Mouse (Mus musculus) forebrain, embryonic 10.5 days (tissue): ENCODE results near the gene Pdcd1lg2. TPM values are rescaled to one million over a fixed set of nuclear protein-coding genes. Genes with fewer than 3 reads are reported as not detected.

Source experiments
- DNase-seq: peaks from one replicate; pipeline ENCODE4 v3.0.0-alpha.2; 2017; ENCODE audit warnings: low spot score; ENCODE audit errors: extremely low spot score
- H3K27ac ChIP-seq: fragments of 300-500 bp; sonication (generic); 2 replicates; pipeline ENCODE4 v1.5.1; 2016; ENCODE audit warnings: mild to moderate bottlenecking
- H3K27me3 ChIP-seq: fragments of 300-500 bp; sonication (generic); 2 replicates; pipeline ENCODE4 v1.6.1; 2016; ENCODE audit warnings: mild to moderate bottlenecking; ENCODE audit not compliant: poor library complexity, severe bottlenecking
- H3K36me3 ChIP-seq: fragments of 300-500 bp; sonication (generic); replicated peaks from 2 replicates; pipeline ENCODE4 v1.6.1; 2016; ENCODE audit warnings: mild to moderate bottlenecking, moderate library complexity
- H3K4me1 ChIP-seq: fragments of 300-500 bp; sonication (generic); 2 replicates; pipeline ENCODE4 v1.6.1; 2016
- H3K4me3 ChIP-seq: fragments of 300-500 bp; sonication (generic); 2 replicates; pipeline ENCODE4 v1.5.1; 2016; ENCODE audit warnings: mild to moderate bottlenecking, moderate library complexity
- H3K9me3 ChIP-seq: fragments of 300-500 bp; sonication (generic); 2 replicates; pipeline ENCODE4 v1.6.1; 2016; ENCODE audit warnings: mild to moderate bottlenecking, moderate library complexity
- WGBS: fragments of 180-500 bp; shearing (Covaris S2); methylation state at CpG from one replicate; pipeline ENCODE4 v1.1.7; 2016; 5-methylcytosine and 5-hydroxymethylcytosine counted together
- polyA plus RNA-seq: library from polyadenylated mRNA; unstranded; fragments of >200 nt; fragmentation: Nextera tagmentation; extraction: Ambion mirVana; gene quantifications from 2 replicates; pipeline ENCODE4 v1.2.1, GENCODE M21; 2016

Gene Pdcd1lg2
- polyA plus RNA-seq, 1 experiment from 2014 or later, result not detected

DNA sequence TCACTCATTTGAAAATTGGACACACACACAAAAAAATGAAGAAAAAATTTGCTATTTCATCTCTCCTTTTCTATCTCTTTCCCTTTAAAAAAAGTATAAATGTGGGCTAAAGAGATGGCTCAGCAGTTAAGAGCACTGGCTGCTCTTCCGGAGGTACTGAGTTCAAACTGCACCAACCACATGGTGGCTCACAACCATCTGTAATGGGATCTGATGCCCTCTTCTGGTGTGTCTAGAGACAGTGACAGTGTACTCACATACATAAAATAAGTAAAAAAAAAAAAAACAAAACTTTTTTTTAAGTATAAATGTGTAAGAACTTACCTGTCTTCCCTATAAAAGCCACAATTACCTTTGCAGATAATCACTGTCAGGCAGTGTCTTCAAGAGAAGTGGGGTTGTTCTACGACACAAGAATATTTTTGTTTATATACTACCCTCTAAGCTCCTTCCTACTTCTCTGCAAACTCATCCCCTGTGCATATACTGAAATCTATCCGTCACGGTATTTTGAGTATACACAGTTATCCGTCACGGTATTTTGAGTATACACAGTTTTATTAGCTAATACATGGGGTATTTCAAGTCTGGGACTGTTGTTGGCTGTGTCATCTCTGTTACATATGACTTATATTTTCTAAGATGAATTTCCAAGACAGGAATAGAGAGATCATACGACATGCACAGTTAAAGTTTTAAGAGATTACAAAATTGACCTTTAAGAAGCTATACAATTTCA is 40.0 kb upstream of the Pdcd1lg2 start:
- Histone ChIP-seq H3K27ac (no peak overlapping the region), H3K36me3 (no peaks in the 10 kb centered on the region), H3K4me1 (peaks cover 13% of the 10 kb centered on the region), H3K4me3 (no peak overlapping the region), H3K9me3 (no peaks in the 10 kb centered on the region), H3K27me3 (peaks cover 31% of the 10 kb centered on the region)
- WGBS, result 90% methylated on average over 7 of the region's 7 CpGs
- no peak for DNase-seq

DNA sequence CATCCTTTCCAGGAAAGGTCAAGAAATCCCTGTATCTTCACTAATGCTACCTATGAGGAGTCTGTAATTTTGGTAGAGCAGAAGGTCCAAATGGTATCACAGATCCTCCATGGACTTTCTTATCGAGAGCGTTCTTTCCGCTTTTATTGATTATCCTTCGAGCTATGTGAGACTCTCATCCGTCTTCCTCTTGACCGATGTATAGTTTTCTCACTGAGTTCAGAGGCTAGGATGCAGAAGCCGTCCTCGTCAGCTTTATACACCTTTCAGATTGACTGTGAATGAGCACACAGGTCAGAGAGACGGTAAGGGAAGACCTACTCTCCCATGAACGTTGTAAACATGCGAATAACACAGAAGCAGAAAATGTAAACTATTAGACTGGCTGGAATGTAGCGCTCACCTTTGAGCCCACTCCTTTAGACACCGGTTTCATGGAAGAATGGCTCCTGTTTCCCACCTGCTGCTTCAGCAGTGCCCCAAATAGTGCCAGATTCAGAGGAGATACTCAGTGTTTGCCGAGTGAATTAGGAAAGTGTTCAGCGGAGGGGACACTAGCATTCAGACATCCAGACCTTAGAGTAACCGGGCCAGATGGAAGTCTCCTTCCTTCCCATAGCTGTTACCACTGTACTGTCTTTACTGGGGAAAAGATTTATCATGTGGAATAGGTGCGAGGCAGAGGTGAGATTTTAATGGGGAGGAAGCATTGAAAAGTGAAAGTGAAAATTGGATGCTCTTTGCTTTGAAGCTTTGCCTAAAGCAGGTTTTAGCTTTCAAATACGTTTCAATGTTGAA is 39.2 kb upstream of the Pdcd1lg2 start:
- 87% methylated on average over 18 of the region's 18 CpGs for WGBS
- Histone ChIP-seq H3K4me3 (no peak overlapping the region), H3K27ac (no peak overlapping the region), H3K4me1 (peaks cover 13% of the 10 kb centered on the region), H3K9me3 (no peaks in the 10 kb centered on the region), H3K36me3 (no peaks in the 10 kb centered on the region), H3K27me3 (peaks cover 24% of the 10 kb centered on the region; the same call in 1 of the 2 replicates)
- DNase-seq, result no peak

DNA sequence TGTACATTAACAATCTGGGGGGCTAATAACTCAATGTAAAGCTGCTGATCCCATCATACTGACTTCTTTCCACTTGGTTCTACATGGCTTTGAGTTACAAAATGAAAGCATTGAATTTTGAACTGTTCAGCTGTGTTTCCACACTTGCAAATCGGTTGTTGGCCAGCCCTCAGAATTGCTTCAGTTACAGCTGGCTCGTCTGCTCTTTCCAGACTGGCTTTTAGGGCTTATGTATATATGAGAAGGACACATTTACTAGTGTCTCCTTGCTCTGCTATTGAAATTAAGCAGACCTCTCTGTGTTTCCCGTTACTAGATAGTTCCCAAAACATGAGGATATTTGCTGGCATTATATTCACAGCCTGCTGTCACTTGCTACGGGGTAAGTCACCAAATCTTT is 38.6 kb upstream of the Pdcd1lg2 start:
- no peaks in the 10 kb centered on the region for H3K9me3 ChIP-seq
- no peak for DNase-seq
- H3K27ac ChIP-seq, result no peak overlapping the region
- H3K4me3 ChIP-seq, result no peak overlapping the region
- H3K36me3 ChIP-seq, result no peaks in the 10 kb centered on the region
- WGBS, result 88% methylated on average over 4 of the region's 4 CpGs
- peaks cover 18% of the 10 kb centered on the region; the same call in 1 of the 2 replicates for H3K27me3 ChIP-seq
- peaks cover 8% of the 10 kb centered on the region for H3K4me1 ChIP-seq

DNA sequence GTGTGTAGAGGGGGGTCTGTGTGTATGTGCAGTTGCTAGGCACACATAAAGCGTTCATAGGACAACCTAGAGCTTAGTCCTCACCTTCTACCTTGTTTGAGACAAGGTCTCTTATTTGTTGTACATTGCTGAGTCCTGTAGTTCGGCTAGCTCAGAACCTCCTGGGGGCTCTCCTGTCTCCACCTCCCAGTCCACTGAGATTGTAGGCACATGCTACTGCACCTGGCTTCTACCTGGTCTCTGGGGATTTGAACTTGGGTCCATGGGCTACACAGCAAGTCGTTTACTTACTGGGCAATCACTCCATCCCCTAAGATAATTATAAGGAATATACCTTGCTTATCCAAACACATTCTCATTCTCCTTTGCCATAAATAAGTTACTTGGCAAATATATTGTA is 38.1 kb upstream of the Pdcd1lg2 start:
- WGBS, result 94% methylated on average over 3 of the region's 3 CpGs
- H3K27ac ChIP-seq, result no peak overlapping the region

DNA sequence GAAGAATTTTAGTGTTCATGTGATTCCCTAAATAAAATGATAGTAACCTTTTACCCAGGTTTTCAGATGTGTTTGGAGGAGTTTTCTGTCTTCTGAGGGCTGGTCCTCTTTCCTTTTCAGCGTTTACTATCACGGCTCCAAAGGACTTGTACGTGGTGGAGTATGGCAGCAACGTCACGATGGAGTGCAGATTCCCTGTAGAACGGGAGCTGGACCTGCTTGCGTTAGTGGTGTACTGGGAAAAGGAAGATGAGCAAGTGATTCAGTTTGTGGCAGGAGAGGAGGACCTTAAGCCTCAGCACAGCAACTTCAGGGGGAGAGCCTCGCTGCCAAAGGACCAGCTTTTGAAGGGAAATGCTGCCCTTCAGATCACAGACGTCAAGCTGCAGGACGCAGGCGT is 37.3 kb upstream of the Pdcd1lg2 start:
- no peak for DNase-seq
- H3K27ac ChIP-seq, result no peak overlapping the region
- H3K4me3 ChIP-seq, result no peak overlapping the region
- 46% methylated on average over 11 of the region's 11 CpGs for WGBS
- 0 out of 2 replicates have a peak, but pooled peaks cover 3% of the 10 kb centered on the region for H3K4me1 ChIP-seq
- H3K36me3 ChIP-seq, result no peaks in the 10 kb centered on the region
- H3K27me3 ChIP-seq, result 0 out of 2 replicates have a peak, but pooled peaks cover 5% of the 10 kb centered on the region
- no peaks in the 10 kb centered on the region for H3K9me3 ChIP-seq

More for the DNA sequence above, 38.1 kb upstream of the Pdcd1lg2 start:
- Histone ChIP-seq H3K4me1 (peaks cover 3% of the 10 kb centered on the region; the same call in 1 of the 2 replicates), H3K9me3 (no peaks in the 10 kb centered on the region), H3K4me3 (no peak overlapping the region), H3K27me3 (peaks cover 14% of the 10 kb centered on the region; the same call in 1 of the 2 replicates), H3K36me3 (no peaks in the 10 kb centered on the region)
- DNase-seq, result no peak

DNA sequence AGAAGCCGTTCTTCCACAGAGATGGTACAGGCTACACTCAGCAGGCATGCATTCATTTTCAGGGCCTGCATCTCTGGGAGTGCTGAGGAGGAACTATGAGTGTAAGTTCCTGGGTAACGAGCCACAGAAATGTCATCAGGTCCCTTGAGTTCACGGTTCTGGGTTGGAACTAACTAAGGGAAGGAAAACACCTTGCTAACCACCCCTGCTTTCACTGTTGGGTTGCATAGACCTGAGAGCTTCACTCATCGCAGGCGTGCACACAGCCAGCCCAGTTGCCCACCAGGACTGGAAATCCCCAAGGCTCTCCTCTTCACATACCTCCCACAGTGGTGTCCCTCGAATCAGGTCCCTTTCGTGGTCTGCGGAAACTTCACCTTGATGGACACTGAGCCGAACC is 35.8 kb upstream of the Pdcd1lg2 start:
- 91% methylated on average over 9 of the region's 9 CpGs for WGBS
- Histone ChIP-seq H3K36me3 (no peaks in the 10 kb centered on the region), H3K27ac (no peak overlapping the region), H3K4me3 (no peak overlapping the region), H3K9me3 (no peaks in the 10 kb centered on the region), H3K4me1 (0 out of 2 replicates have a peak, but pooled peaks cover 3% of the 10 kb centered on the region), H3K27me3 (no peaks in the 10 kb centered on the region)
- DNase-seq, result no peak

DNA sequence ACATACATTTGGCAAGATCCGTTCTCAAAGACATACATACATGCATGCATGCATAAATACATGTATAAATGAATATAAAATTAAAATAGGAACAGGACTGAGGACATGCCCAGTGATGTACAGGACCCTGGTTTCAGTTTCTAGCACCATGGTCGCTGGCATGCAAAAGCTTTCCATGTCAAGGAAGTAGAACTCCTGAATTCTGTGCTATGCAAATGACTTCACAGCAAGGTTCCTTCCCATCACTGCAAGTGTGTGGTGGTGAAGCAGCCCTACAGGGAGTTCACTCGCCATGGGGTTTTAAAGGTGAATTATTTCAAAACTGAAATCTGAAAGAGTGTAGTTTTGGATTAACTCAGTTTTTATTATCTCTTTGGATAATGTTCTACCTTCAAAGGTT is 34.3 kb upstream of the Pdcd1lg2 start:
- Histone ChIP-seq H3K27me3 (no peaks in the 10 kb centered on the region), H3K27ac (no peak overlapping the region), H3K4me3 (no peak overlapping the region), H3K4me1 (0 out of 2 replicates have a peak, but pooled peaks cover 3% of the 10 kb centered on the region), H3K36me3 (no peaks in the 10 kb centered on the region), H3K9me3 (no peaks in the 10 kb centered on the region)
- 83% methylated on average over 3 of the region's 3 CpGs for WGBS
- no peak for DNase-seq

DNA sequence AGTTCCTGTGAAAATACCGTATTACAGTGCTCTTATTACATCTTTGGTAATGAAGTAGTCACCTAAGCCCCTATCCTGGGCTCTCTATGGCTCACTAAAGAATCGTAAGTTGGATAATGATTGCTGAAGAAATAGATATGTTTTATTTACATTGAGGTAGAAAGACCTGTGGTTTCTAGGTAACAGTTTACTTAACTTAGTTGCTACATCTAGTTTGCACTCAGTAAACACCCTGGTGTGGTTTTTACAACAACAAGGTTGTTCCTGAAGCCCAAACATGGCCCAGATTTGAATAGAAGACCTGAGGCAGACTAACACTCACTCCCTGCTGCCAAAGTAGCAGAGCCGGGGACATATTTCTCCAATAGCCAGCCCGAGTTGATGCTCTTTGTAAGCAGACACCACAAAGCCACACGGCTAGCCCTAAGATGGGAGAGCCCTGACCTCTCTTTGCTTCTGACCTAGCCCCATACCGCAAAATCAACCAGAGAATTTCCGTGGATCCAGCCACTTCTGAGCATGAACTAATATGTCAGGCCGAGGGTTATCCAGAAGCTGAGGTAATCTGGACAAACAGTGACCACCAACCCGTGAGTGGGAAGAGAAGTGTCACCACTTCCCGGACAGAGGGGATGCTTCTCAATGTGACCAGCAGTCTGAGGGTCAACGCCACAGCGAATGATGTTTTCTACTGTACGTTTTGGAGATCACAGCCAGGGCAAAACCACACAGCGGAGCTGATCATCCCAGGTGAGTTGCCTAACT is 30.7 kb upstream of the Pdcd1lg2 start:
- no peak overlapping the region for H3K4me3 ChIP-seq
- no peaks in the 10 kb centered on the region for H3K4me1 ChIP-seq
- no peaks in the 10 kb centered on the region for H3K36me3 ChIP-seq
- no peak for DNase-seq
- no peaks in the 10 kb centered on the region for H3K27me3 ChIP-seq
- no peaks in the 10 kb centered on the region for H3K9me3 ChIP-seq
- WGBS, result 89% methylated on average over 14 of the region's 14 CpGs
- H3K27ac ChIP-seq, result no peak overlapping the region

DNA sequence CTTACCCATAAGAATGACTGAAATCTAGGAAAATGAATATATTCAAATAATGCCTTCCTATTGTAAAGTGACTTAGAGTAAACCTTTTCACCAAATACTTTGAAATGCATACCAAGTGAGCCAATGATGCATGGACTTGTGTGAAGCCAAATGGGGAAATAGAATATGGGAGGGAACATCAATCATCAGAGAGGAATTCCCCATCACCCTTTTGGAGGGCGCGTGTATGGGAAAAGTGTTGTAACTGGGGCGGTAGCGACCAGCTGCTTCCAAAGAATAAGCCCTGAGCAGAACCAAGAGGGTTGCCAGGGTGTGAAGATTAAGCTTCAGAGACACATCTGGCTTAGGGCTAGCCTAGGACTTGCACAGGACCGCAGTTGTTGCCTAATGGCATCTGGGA is 27.4 kb upstream of the Pdcd1lg2 start:
- Histone ChIP-seq H3K4me3 (no peak overlapping the region), H3K36me3 (no peaks in the 10 kb centered on the region), H3K9me3 (no peaks in the 10 kb centered on the region), H3K27ac (no peak overlapping the region), H3K27me3 (no peaks in the 10 kb centered on the region), H3K4me1 (no peaks in the 10 kb centered on the region)
- WGBS, result 96% methylated on average over 5 of the region's 5 CpGs
- DNase-seq, result no peak

DNA sequence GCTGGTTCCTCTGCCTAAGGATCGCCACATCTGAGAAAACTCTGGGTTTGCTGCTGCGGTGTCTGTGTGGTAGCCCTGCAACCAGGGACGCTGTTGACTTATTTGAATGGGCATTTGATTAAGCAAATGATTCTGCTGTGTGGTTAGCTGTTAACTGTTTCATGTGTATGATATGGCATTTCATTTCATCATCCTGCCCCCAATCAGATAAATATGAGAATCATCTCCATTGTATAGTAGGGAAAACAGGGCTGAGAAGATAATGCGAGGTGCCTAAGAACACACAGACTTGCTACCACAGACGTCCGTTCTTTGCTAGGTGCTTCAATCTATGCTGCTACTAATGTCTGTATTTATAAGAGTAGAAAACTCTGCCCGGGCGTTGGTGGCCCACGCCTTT is 26.3 kb upstream of the Pdcd1lg2 start:
- 92% methylated on average over 9 of the region's 9 CpGs for WGBS
- no peaks in the 10 kb centered on the region for H3K4me1 ChIP-seq
- H3K9me3 ChIP-seq, result no peaks in the 10 kb centered on the region
- H3K4me3 ChIP-seq, result no peak overlapping the region
- no peak overlapping the region for H3K27ac ChIP-seq
- H3K36me3 ChIP-seq, result no peaks in the 10 kb centered on the region
- H3K27me3 ChIP-seq, result no peaks in the 10 kb centered on the region
- DNase-seq, result no peak

DNA sequence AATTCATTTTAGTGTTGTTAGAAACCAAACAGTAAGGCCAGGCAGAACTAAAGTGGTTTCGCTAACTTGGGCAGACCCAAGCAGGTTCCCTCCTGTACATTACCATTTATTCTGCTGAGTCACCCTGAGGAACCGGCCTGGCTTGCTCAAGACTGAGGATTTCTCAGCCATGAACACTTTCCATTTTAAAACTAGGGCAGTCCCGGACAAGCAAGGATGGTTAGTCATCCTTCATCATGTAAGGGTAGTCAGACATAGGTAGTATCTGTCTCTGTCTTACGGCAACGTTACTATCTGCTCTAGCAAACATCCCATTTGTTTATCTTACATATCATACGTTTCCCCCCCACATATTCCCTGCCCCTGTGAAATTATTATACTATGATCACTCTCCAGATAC is 25.7 kb upstream of the Pdcd1lg2 start:
- 92% methylated on average over 6 of the region's 6 CpGs for WGBS
- Histone ChIP-seq H3K4me3 (no peak overlapping the region), H3K27ac (no peak overlapping the region), H3K9me3 (no peaks in the 10 kb centered on the region), H3K36me3 (no peaks in the 10 kb centered on the region), H3K27me3 (no peaks in the 10 kb centered on the region), H3K4me1 (no peaks in the 10 kb centered on the region)
- no peak for DNase-seq

DNA sequence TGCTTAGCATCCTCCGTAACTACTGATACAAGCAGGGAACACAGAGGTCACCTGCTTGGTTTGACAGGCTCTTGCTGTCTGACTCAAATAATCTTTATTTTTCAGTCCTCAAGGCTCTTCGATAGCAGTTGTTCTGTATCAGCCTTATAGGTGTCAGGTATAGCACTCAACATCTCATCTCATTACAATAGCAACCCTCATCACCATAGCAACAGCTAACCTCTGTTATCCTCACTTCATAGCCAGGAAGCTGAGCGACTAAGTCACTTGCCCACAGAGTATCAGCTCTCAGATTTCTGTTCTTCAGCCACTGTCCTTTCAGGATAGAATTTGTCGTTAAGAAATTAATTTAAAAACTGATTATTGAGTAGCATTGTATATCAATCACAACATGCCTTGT is 24.9 kb upstream of the Pdcd1lg2 start:
- WGBS, result 89% methylated on average over 4 of the region's 4 CpGs
- no peaks in the 10 kb centered on the region for H3K36me3 ChIP-seq
- H3K27me3 ChIP-seq, result no peaks in the 10 kb centered on the region
- H3K9me3 ChIP-seq, result no peaks in the 10 kb centered on the region
- DNase-seq, result no peak
- no peak overlapping the region for H3K4me3 ChIP-seq
- no peak overlapping the region for H3K27ac ChIP-seq
- H3K4me1 ChIP-seq, result no peaks in the 10 kb centered on the region
